Mouse (Mus musculus) forebrain, postnatal 0 days (tissue): ENCODE data around the gene Defb35. TPM values are rescaled to one million over a fixed set of nuclear protein-coding genes. Genes with fewer than 3 reads are reported as not detected.
A peak's percentile ranks its signal among the peaks of the same experiment; 100 is the strongest.

ENCODE experiments used
- ATAC-seq: fragments of 200-750 bp; cut with Nextera tagmentation; 2 replicates; pipeline ENCODE4 v1.8.0; 2017; ENCODE audit warnings: mild to moderate bottlenecking, moderate library complexity
- DNase-seq: peaks from one replicate; pipeline ENCODE4 v3.0.0-alpha.2; 2015
- H3K27ac ChIP-seq: fragments of 300-500 bp; sonication (generic); 2 replicates; pipeline ENCODE4 v1.5.1; 2014; ENCODE audit warnings: low read depth, mild to moderate bottlenecking, antibody characterized with exemption, low read length, moderate library complexity, mixed read lengths
- H3K27me3 ChIP-seq: fragments of 300-500 bp; sonication (generic); 2 replicates; pipeline ENCODE4 v1.6.1; 2014; ENCODE audit warnings: mild to moderate bottlenecking, low read length, mixed read lengths; ENCODE audit not compliant: insufficient read depth
- H3K36me3 ChIP-seq: fragments of 300-500 bp; sonication (generic); 2 replicates; pipeline ENCODE4 v1.6.1; 2014; ENCODE audit warnings: mild to moderate bottlenecking, moderate library complexity; ENCODE audit not compliant: insufficient read depth
- H3K4me1 ChIP-seq: fragments of 300-500 bp; sonication (generic); 2 replicates; pipeline ENCODE4 v1.6.1; 2014; ENCODE audit warnings: antibody characterized with exemption; ENCODE audit not compliant: insufficient read depth
- H3K4me2 ChIP-seq: fragments of 300-500 bp; sonication (generic); 2 replicates; pipeline ENCODE4 v1.6.1; 2014; ENCODE audit warnings: low read depth, mild to moderate bottlenecking, moderate library complexity
- H3K4me3 ChIP-seq: fragments of 300-500 bp; sonication (generic); 2 replicates; pipeline ENCODE4 v1.5.1; 2014; ENCODE audit warnings: low read depth, low read length, mixed read lengths
- H3K9ac ChIP-seq: fragments of 300-500 bp; sonication (generic); 2 replicates; pipeline ENCODE4 v1.6.1; 2014; ENCODE audit warnings: mild to moderate bottlenecking
- H3K9me3 ChIP-seq: fragments of 300-500 bp; sonication (generic); 2 replicates; pipeline ENCODE4 v1.6.1; 2016; ENCODE audit warnings: low read length
- CTCF ChIP-seq: sonication (generic); IDR thresholded peaks from 2 replicates; pipeline ENCODE4 v1.5.1; 2016; ENCODE audit warnings: antibody characterized with exemption, control low read depth, low read depth
- WGBS: fragments of 180-500 bp; shearing (Covaris S2); extraction: QIAGEN DNeasy Blood & Tissue Kit; methylation state at CpG from one replicate; pipeline ENCODE4 v1.1.7; 2014; 5-methylcytosine and 5-hydroxymethylcytosine counted together
- polyA plus RNA-seq: library from polyadenylated mRNA; unstranded; fragments of >200 nt; fragmentation: Nextera tagmentation; extraction: Ambion mirVana; gene quantifications from 2 replicates; pipeline ENCODE4 v1.2.1, GENCODE M21; 2015
- total RNA-seq: library from RNA; depleted of rRNA; stranded (reverse); fragments of >200 nt; gene quantifications from 2 replicates; pipeline ENCODE4 v1.2.3, GENCODE M21; 2014; rRNA removed

Defb35 gene
- total and polyA plus RNA-seq, 2 experiments from 2014 or later = not detected

GRCm38 (mm10) chr8:21981664-21982337, 43.6 kb downstream of the Defb35 start:
- no peak overlapping the region for H3K9ac ChIP-seq
- H3K36me3 ChIP-seq = no peaks in the 10 kb centered on the region
- WGBS = 59% methylated on average over 8 of the region's 8 CpGs
- H3K4me2 ChIP-seq = no peak overlapping the region
- peak; percentile 51 for TF ChIP-seq CTCF
- no peaks in the 10 kb centered on the region for H3K9me3 ChIP-seq
- ATAC-seq = peak; percentile 47
- no peaks in the 10 kb centered on the region for H3K27me3 ChIP-seq
- H3K4me1 ChIP-seq = no peaks in the 10 kb centered on the region
- no peak overlapping the region for H3K27ac ChIP-seq
- H3K4me3 ChIP-seq = no peak overlapping the region
- DNase-seq = peak; percentile 31

Other genes with a start within 250 kb of the Defb35 start
- not detected in 2 replicates for gene AY761184, start 234.7 kb upstream of the Defb35 start, total RNA-seq
- gene AY761184, start 234.7 kb upstream of the Defb35 start, polyA plus RNA-seq = not detected in 2 replicates
- gene Defa24, start 203.9 kb upstream of the Defb35 start, total RNA-seq = not detected in 2 replicates
- not detected in 2 replicates for gene Defa24, start 203.9 kb upstream of the Defb35 start, polyA plus RNA-seq
- gene Defb50, start 114.8 kb upstream of the Defb35 start, total RNA-seq = not detected in 2 replicates
- gene Defb50, start 114.8 kb upstream of the Defb35 start, polyA plus RNA-seq = not detected in 2 replicates
- not detected in 2 replicates for gene Defb2, start 98.4 kb upstream of the Defb35 start, total RNA-seq
- gene Defb2, start 98.4 kb upstream of the Defb35 start, polyA plus RNA-seq = not detected in 2 replicates
- gene Defb10, start 79.5 kb upstream of the Defb35 start, total RNA-seq = not detected in 2 replicates
- gene Defb10, start 79.5 kb upstream of the Defb35 start, polyA plus RNA-seq = not detected in 2 replicates
- not detected in 2 replicates for gene Defb9, start 52.9 kb upstream of the Defb35 start, total RNA-seq
- 0.88 and 1.2 TPM in 2 replicates for gene Defb9, start 52.9 kb upstream of the Defb35 start, polyA plus RNA-seq
- not detected in 2 replicates for gene Defb11, start 31.9 kb upstream of the Defb35 start, total RNA-seq
- 18.1 and 25.9 TPM in 2 replicates for gene Defb11, start 31.9 kb upstream of the Defb35 start, polyA plus RNA-seq
- gene Defb15, start 5.6 kb upstream of the Defb35 start, total RNA-seq = not detected in 2 replicates
- not detected in 2 replicates for gene Defb15, start 5.6 kb upstream of the Defb35 start, polyA plus RNA-seq
- gene Defb13, start 8.4 kb downstream of the Defb35 start, total RNA-seq = not detected in 2 replicates
- gene Defb13, start 8.4 kb downstream of the Defb35 start, polyA plus RNA-seq = not detected in 2 replicates
- not detected in 2 replicates for gene Fam90a1a, start 20.4 kb downstream of the Defb35 start, total RNA-seq
- gene Fam90a1a, start 20.4 kb downstream of the Defb35 start, polyA plus RNA-seq = not detected in 2 replicates
- not detected in 2 replicates for gene Ccdc70, start 31.4 kb downstream of the Defb35 start, total RNA-seq
- not detected in 2 replicates for gene Ccdc70, start 31.4 kb downstream of the Defb35 start, polyA plus RNA-seq
- gene Atp7b, start 122.0 kb downstream of the Defb35 start, total RNA-seq = 2.4 and 3.6 TPM in 2 replicates
- 0.84 and 1.2 TPM in 2 replicates for gene Atp7b, start 122.0 kb downstream of the Defb35 start, polyA plus RNA-seq
- 32.0 and 44.6 TPM in 2 replicates for gene Alg11, start 122.4 kb downstream of the Defb35 start, total RNA-seq
- 22.3 and 29.1 TPM in 2 replicates for gene Alg11, start 122.4 kb downstream of the Defb35 start, polyA plus RNA-seq
- gene Nek5, start 186.7 kb downstream of the Defb35 start, total RNA-seq = 0.77 and 3.5 TPM in 2 replicates
- 0.92 and 1.2 TPM in 2 replicates for gene Nek5, start 186.7 kb downstream of the Defb35 start, polyA plus RNA-seq
- 4.6 and 7.1 TPM in 2 replicates for gene Nek3, start 228.1 kb downstream of the Defb35 start, total RNA-seq
- 4.3 and 5.9 TPM in 2 replicates for gene Nek3, start 228.1 kb downstream of the Defb35 start, polyA plus RNA-seq
- gene Ckap2, start 247.5 kb downstream of the Defb35 start, total RNA-seq = 7.5 and 8.8 TPM in 2 replicates
- gene Ckap2, start 247.5 kb downstream of the Defb35 start, polyA plus RNA-seq = 6.8 and 8.0 TPM in 2 replicates